Mouse (Mus musculus): ENCODE results near the gene Nkiras2.
"Not testable (repeated sequence)": the region's sequence is repeated elsewhere in the genome, so short reads cannot be mapped to it uniquely, and the experiment has no call there.

The Nkiras2 gene

GRCm38 (mm10) chr11:100640159-100640906, 21.3 kb downstream of the Nkiras2 start:
- DNase-seq: no peak

GRCm38 (mm10) chr11:100643612-100644575, 24.9 kb downstream of the Nkiras2 start:
- no peak for DNase-seq

DNA sequence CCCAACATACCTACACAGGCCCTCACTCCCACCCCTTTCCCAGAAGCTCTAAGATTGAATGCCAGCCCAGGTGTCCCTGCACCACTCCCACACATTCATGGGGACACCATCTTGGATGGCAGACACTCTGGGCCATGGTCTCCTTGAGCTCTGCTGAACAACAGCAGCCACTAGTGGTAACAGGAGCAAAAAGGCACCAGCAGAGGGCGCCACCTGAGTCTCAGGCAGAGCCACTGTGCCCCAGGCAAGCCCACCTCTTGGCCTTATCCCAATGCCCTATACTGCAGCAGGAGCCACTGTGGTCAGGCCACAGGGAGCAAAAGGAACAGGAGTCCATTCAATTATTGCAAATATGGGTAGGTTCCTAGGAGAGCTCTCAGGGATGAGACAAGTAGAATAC, 27.2 kb downstream of the Nkiras2 start:
- peak; percentile 47 for DNase-seq

DNA sequence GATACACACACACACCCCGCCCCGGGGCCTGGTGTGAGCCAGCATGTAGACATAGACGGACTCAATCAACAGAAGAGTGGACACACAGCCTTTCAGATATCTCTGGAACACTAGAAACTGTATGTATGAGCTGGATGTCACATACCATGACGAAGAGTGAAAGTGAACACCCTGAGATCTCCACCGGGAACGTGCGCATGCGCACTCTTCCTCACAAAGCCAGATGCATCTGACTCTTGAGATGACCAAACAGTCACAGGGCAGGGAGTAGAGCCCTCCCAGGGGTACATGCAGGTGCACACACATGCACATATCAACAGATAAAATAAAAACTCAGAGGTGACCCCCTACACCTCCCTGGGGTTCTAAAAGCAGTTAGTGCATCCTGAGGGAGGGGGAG, 29.4 kb downstream of the Nkiras2 start:
- no peak for DNase-seq

GRCm38 (mm10) chr11:100651205-100651604, 32.2 kb downstream of the Nkiras2 start:
- no peak for DNase-seq

DNA sequence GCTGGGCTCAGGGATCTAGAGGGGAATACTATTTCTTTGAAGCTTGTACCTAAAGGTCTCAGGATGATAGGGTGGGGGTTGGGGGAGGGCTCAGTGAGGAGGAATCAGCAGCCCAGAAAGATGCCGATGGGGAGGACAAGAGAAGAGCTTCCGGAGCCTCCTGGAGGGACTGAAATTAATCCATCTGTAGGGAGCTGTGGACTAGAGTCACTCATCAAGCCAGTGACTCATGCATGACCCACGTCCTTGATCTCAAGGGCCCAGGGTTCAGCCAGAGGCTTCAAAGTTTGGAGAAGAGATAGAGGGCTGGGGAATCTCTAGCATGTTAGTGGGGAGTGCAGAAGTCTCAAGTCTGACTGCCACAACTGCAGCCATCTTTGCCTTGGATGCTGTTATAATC, 32.7 kb downstream of the Nkiras2 start:
- no peak for DNase-seq

GRCm38 (mm10) chr11:100655589-100655988, 36.5 kb downstream of the Nkiras2 start:
- not testable (repeated sequence) for DNase-seq

- DNase-seq: no peak
Measured at GRCm38 (mm10) chr11:100656458-100656857, 37.4 kb downstream of the Nkiras2 start.

GRCm38 (mm10) chr11:100659806-100660205, 40.8 kb downstream of the Nkiras2 start:
- DNase-seq: no peak

DNA sequence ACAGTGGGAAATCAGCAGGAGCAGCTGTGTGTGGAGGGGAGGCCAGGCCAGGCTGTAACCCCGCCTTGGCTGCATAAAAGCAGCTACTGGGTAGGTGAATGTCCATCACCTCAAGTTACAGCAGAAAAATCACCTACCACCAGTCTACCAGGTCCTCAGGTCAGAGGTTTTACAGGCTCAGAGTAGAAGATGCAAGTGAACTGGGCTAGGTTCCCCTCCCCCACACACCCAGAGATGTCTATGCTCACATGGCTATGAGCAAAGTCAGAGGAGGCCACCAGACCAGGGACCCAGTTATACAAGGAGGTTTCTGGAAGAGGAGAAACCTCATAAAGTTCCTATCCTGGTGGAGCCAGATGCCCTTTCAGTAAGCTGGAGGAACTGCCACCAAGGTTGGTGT, 52.0 kb downstream of the Nkiras2 start:
- DNase-seq: no peak

DNA sequence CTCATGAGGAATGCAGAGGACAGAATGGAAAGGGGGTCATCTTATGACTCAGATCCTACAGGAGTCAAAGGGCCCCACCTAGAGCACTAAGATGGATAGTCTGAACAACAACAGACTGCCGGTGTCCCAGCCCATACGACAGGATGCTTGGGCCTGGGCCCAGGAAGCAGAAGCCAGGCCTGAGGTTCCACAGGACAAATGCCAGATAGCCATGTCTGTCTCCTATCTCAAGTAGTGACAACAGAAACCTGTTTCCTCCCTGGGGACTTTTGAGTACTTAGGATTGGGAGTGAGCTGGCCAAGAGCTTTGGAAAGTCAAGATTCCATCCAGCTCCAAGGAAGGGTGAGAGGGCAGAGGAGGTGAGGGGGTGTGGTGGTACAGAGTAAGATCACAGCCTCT, 52.9 kb downstream of the Nkiras2 start:
- no peak for DNase-seq

GRCm38 (mm10) chr11:100673169-100673568, 54.1 kb downstream of the Nkiras2 start:
- no peak for DNase-seq

Measured in kidney, adult 9 months (tissue).